Mouse (Mus musculus) E14TG2a.4 (cell line): ENCODE measurements around the gene Gemin6.
"Not testable (repeated sequence)": the region's sequence is repeated elsewhere in the genome, so short reads cannot be mapped to it uniquely, and the experiment has no call there.

Source experiments
- H3K27me3 ChIP-seq: 2 replicates; pipeline ENCODE4 v1.6.1; 2014; ENCODE audit warnings: low read length, control low read depth; ENCODE audit not compliant: insufficient read depth
- H3K36me3 ChIP-seq: 2 replicates; pipeline ENCODE4 v1.6.1; 2014; ENCODE audit warnings: low read length, control low read depth; ENCODE audit not compliant: insufficient read depth
- H3K4me1 ChIP-seq: replicated peaks from 2 replicates; pipeline ENCODE4 v1.6.1; 2014; ENCODE audit warnings: low read depth, low read length, control low read depth
- H3K4me3 ChIP-seq: replicated peaks from 2 replicates; pipeline ENCODE4 v1.5.1; 2014; ENCODE audit warnings: mild to moderate bottlenecking, low read length
- H3K9me3 ChIP-seq: 2 replicates; pipeline ENCODE4 v1.6.1; 2014; ENCODE audit warnings: low read length, control low read depth
- CTCF ChIP-seq: conservative IDR thresholded peaks from 2 replicates; pipeline ENCODE4 v1.5.1; 2014; ENCODE audit warnings: low read length
- NANOG ChIP-seq: IDR thresholded peaks from 2 replicates; pipeline ENCODE4 v1.6.1; 2014; ENCODE audit warnings: borderline replicate concordance, low read length, mixed read lengths
- POU5F1 ChIP-seq: IDR thresholded peaks from 2 replicates; pipeline ENCODE4 v1.6.1; 2014; ENCODE audit warnings: low read length, borderline replicate concordance

Gemin6 gene

DNA sequence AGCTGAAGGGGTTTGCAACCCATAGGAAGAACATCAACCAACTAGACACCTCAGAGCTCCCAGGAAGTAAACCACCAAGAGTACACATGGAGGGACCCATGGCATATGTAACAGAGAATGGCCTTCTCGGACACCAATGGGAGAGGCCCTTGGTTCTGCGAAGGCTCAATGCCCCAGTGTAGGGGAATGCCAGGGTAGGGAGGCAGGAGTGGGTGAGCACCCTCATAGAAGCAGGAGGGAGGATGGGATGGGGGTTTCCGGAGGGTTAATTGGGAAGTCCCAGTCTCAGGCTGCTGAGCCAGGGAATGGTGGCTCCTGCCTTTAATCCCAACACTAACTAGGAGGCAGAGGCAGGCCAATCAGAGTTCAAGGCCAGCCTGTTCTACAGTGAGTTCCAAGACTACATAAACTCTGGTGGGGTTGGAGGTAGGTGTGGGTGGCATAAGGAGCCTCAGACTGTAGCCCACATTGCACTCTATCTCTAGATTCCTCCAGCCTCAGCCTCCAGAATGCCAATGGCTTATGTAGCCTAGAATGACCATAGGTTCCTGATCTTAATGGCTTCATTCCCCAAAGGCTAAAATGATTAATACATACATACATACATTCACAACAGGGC, 25.0 kb upstream of the Gemin6 start:
- no peaks in the 10 kb centered on the region for H3K9me3 ChIP-seq
- peaks cover 94% of the 10 kb centered on the region for H3K36me3 ChIP-seq
- H3K27me3 ChIP-seq, result no peaks in the 10 kb centered on the region
- H3K4me1 ChIP-seq, result peaks cover 58% of the 10 kb centered on the region
- H3K4me3 ChIP-seq, result no peak overlapping the region
- no peak for TF ChIP-seq CTCF

DNA sequence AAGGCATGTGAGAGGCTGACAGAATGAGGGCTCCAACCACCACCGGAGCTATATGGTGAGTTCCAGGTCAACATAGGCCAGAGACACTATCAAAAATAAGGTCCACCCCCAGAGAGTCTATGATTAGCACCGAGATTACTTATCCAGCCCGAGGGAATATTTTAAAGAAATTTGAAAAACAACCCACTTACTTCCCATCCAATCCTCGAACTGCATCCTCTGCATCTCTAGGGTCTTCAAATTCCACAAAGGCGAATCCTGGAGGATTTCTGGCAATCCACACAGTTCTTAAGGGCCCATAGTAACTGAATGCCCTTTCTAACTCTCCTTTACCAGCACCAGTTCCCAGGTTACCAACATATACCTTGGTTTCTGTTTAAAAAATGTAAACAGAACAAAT, 18.6 kb upstream of the Gemin6 start:
- no peaks in the 10 kb centered on the region for H3K9me3 ChIP-seq

DNA sequence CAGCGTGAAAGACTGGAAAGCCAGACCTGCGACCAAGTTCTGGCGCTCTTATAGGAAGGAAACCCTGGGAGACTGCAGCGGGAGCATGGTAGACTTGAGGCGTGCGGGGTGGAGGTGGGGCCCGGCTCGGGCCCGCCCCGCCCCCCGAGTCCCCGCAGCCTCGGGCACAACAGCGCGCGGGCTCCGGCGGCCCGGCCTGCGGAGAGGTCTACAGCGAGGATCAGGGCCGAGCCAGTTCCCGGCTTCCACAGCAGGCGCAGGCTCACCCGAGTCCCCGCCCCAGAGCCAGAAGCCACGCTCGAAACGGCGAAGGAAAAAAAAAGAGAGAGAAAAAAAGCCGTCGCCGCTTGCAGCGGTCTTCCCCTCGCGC, 18.0 kb upstream of the Gemin6 start:
- peak overlapping the region; percentile 97 for H3K4me3 ChIP-seq
- TF ChIP-seq CTCF (no peak), NANOG (no peak)
- no peaks in the 10 kb centered on the region for H3K27me3 ChIP-seq
- H3K9me3 ChIP-seq, result no peaks in the 10 kb centered on the region
- H3K4me1 ChIP-seq, result peaks cover 36% of the 10 kb centered on the region
- peaks cover 48% of the 10 kb centered on the region for H3K36me3 ChIP-seq

More for the DNA sequence above, 18.6 kb upstream of the Gemin6 start:
- peaks cover 54% of the 10 kb centered on the region for H3K36me3 ChIP-seq
- peak overlapping the region; percentile 97 for H3K4me3 ChIP-seq
- peaks cover 39% of the 10 kb centered on the region for H3K4me1 ChIP-seq
- no peaks in the 10 kb centered on the region for H3K27me3 ChIP-seq
- TF ChIP-seq CTCF (no peak), NANOG (no peak), POU5F1 (no peak)

DNA sequence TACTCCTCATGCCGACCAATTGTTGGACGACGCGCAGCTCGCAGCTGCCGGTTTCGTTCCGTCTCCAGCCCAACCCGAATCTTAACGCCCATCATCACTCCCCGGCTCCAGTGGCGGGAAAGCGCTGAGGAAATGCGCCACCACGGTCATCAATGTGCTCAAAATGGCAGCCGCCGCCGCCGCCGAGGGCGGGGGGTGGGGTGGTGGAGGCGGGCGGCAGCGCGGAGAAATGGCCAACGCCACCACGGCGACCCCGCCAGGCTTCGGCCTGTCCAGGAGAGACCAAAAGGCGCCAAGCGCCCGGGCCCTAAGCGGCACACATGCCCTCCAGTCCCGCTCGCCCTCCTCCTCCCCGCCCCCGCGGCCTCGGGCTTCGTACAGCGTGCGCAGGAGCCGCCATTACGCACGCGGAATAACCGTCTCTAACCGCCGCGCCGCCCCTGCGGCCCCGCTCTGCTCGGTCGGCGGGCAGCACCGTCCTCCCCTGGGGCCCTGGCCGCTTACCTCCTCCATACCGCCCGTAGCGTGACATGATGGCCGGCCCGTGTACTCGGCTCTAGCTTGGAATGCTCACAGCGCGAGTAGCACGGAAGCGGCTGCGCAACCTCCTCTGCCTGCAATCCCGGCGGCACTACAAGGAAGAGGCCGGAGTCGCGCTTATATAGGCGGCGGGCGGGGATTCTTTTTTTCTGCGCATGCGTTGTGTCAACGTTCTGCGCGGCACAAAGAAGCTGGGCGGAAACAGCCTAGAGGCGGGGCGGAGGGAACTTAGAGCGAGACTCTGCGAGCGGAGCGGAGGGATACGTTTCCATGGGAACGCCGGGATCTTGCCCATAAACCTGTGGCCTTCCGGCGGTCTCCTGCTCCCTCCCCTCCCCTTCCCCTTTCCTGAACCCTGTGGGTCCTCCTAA, 17.3 kb upstream of the Gemin6 start, which contains the start of the genes Srsf7 and Ttc39d:
Gene Srsf7, minus strand, starts transcription at position 637 of the 911 bp plus-strand sequence.
Gene Ttc39d, plus strand, starts transcription at position 790 of the 911 bp plus-strand sequence.
- no peak for TF ChIP-seq POU5F1
- no peak for TF ChIP-seq CTCF
- TF ChIP-seq NANOG, result no peak
- peak within 1 kb of the TSS; percentile 97 for H3K4me3 ChIP-seq
- H3K4me1 ChIP-seq, result peaks cover 36% of the 10 kb centered on the region
- H3K9me3 ChIP-seq, result no peaks in the 10 kb centered on the region
- H3K27me3 ChIP-seq, result no peaks in the 10 kb centered on the region
- peaks cover 42% of the 10 kb centered on the region for H3K36me3 ChIP-seq

DNA sequence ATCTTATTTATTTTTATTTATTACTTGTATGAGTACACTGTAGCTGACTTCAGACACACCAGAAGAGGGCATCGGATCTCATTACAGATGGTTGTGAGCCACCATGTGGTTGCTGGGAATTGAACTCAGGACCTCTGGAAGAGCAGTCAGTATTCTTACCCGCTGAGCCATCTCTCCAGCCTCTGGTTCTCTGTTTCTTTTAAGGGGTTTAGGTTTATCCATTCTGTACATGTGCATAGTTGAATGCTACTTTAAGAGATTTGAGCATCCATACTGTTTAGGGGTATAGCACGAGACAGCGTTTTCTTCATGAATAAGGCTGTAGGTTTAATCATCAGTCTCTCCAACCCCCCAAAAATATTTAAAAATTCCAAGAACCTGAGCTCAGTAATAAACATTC, 10.2 kb upstream of the Gemin6 start:
- not testable (repeated sequence) for H3K27me3 ChIP-seq, H3K9me3 ChIP-seq, H3K4me3 ChIP-seq, H3K36me3 ChIP-seq, H3K4me1 ChIP-seq

DNA sequence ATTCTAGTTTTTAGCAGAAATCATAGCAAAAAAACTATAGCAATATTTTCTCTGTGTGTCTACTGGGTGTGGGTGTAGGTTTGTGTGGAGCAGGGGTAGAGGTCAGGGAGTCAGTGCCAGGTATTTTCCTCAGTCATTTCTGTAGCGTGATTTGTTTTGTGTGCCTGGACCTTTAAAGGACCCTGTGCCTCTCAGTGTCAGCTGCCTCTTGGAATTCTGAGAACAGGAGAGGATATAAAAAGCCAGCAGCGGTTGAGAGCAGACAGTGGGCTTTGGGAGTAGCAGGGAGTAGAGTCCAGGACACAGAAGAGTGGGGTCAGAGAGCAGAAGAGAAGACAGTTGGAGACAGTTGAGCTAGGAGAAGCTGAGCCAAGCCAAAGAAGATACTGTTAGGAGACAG, 4.1 kb upstream of the Gemin6 start:
- Histone ChIP-seq H3K4me1 (peaks cover 11% of the 10 kb centered on the region; the same call in 1 of the 2 replicates), H3K4me3 (no peak overlapping the region), H3K27me3 (no peaks in the 10 kb centered on the region), H3K36me3 (no peaks in the 10 kb centered on the region), H3K9me3 (no peaks in the 10 kb centered on the region)
- no peak for TF ChIP-seq POU5F1
- no peak for TF ChIP-seq CTCF
- no peak for TF ChIP-seq NANOG

DNA sequence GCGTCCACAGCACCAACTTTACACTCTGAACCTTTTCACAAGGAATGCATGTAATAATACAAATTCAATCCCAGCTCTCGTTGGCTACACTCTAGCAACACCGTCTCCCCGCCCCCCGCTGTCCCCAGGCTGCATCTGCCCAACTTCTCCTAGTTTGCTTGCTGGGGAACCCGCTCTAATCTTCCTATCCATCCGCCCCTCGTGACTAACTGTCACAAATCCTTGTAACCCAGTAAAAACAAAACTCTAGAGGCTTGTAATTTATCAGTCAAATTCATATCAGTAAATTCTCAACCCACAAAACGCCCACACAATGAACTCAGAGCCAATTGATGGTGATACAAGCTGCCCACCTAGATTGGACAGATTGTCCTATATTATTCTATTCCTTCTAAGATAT, 3.0 kb upstream of the Gemin6 start:
- Histone ChIP-seq H3K36me3 (peaks cover 6% of the 10 kb centered on the region), H3K4me1 (peaks cover 18% of the 10 kb centered on the region), H3K9me3 (no peaks in the 10 kb centered on the region), H3K27me3 (no peaks in the 10 kb centered on the region), H3K4me3 (no peak overlapping the region)
- TF ChIP-seq NANOG (no peak), POU5F1 (no peak), CTCF (no peak)

DNA sequence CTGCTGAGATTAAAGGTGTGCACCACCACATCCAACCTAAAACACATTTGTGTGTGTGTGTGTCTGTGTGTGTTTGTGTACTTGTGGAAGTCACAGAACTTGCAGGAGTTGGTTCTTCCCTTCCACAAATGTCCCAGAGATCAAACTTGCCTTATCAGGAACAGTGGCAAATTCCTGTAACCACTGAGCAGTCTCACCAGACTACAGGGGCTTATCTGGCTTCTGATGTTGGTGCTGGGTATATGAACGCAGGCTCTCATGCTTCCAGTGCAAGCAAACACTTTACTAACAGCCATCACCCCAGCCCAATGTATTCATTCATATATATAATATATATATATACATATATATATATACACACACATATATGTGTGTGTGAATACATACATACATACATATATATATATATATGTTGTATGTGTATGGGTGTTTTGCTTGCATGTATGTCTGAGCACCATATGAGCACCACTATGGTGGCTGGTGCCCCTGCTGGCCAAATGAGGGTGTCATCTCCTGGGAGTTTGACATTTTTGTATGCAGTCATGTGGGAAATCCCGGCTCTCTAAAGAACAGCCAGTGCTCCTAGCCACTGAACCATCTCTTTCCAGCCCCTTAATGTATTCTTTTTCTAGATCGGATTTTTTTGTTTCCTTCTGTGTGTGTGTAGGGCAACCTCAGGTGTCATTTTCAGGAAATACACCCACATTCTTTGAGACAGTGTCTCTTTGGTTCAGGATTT, 2.2 kb upstream of the Gemin6 start:
- Histone ChIP-seq H3K36me3 (peaks cover 15% of the 10 kb centered on the region), H3K9me3 (no peaks in the 10 kb centered on the region), H3K4me1 (peaks cover 22% of the 10 kb centered on the region), H3K27me3 (no peaks in the 10 kb centered on the region), H3K4me3 (no peak overlapping the region)
- TF ChIP-seq NANOG, result no peak
- TF ChIP-seq CTCF, result no peak; the same call in 1 of the 2 replicates
- no peak for TF ChIP-seq POU5F1
